Mouse (Mus musculus): Measurements from ENCODE around the gene Tbxas1.

DNA sequence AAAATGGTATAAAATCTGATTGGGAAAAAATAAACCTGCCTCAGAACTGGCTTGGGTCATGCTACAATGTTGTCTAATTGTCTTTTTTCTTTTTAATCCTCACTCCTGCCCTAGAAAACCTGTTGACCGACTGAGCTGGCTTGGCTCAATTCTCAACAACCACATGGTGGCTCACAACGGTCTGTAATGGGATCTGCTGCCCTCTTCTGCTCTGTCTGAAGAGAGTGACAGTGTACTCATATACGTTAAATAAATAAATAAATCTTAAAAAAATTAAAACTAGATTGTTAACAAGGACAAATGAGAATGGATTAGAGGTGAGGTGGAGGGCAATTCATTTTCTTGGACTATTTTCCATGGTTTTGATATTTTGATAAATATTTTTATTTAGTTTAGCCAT is 245.5 kb downstream of the Tbxas1 start:
- no peak for TF ChIP-seq MEF2A (IDR thresholded peaks at IDR 0.05; ENCODE audit: borderline replicate concordance, low read depth, low read length)
- no peak for TF ChIP-seq POLR2A (IDR thresholded peaks at IDR 0.05; ENCODE audit: low read depth, low read length)
- TF ChIP-seq EP300 (IDR thresholded peaks at IDR 0.05; ENCODE audit: low read length): no peak
- no peak for TF ChIP-seq TBP (conservative IDR thresholded peaks at IDR 0.05; ENCODE audit: low read depth, low read length)
- TF ChIP-seq CHD1 (IDR thresholded peaks at IDR 0.05; ENCODE audit: low read depth, low read length): no peak
- no peak for TF ChIP-seq USF1 (IDR thresholded peaks at IDR 0.05; ENCODE audit: low read depth, low read length)

All from CH12.LX (cell line).